Mouse (Mus musculus): Measurements from ENCODE around the gene P2rx4.

The P2rx4 gene

GRCm38 (mm10) chr5:122704571-122704970 lies 2.8 kb upstream of the P2rx4 start:
- DNase-seq, result no peak

GRCm38 (mm10) chr5:122705174-122705573 lies 2.2 kb upstream of the P2rx4 start:
- DNase-seq, result no peak

- no peak for DNase-seq
These were observed 448 bp upstream of the P2rx4 start for GRCm38 (mm10) chr5:122706917-122707275.

GRCm38 (mm10) chr5:122708819-122709218 lies 1.5 kb downstream of the P2rx4 start:
- DNase-seq, result no peak

GRCm38 (mm10) chr5:122715723-122716122 lies 8.4 kb downstream of the P2rx4 start:
- no peak for DNase-seq

GRCm38 (mm10) chr5:122716793-122717192 lies 9.4 kb downstream of the P2rx4 start:
- DNase-seq, result peak; percentile 30 to 37

GRCm38 (mm10) chr5:122718400-122718799 lies 11.1 kb downstream of the P2rx4 start:
- no peak for DNase-seq

- no peak for DNase-seq
These were observed 11.8 kb downstream of the P2rx4 start for GRCm38 (mm10) chr5:122719168-122719567.

GRCm38 (mm10) chr5:122725453-122725852 lies 18.1 kb downstream of the P2rx4 start:
- DNase-seq, result no peak

- peak; percentile 77 to 81 for DNase-seq
These were observed 18.7 kb downstream of the P2rx4 start for GRCm38 (mm10) chr5:122726068-122726467.

- DNase-seq, result no peak
These were observed 19.3 kb downstream of the P2rx4 start for GRCm38 (mm10) chr5:122726595-122726994.

GRCm38 (mm10) chr5:122727096-122727495 lies 19.8 kb downstream of the P2rx4 start:
- no peak for DNase-seq

GRCm38 (mm10) chr5:122730776-122731175 lies 23.4 kb downstream of the P2rx4 start:
- DNase-seq, result no peak

- DNase-seq, result peak; percentile 88 to 89
These were observed 24.0 kb downstream of the P2rx4 start for GRCm38 (mm10) chr5:122731321-122731720.

GRCm38 (mm10) chr5:122731991-122732673 lies 24.8 kb downstream of the P2rx4 start:
- DNase-seq, result peak; percentile 37 to 39

- DNase-seq, result peak in 1 of 2 experiments; percentile 20
These were observed 26.5 kb downstream of the P2rx4 start for GRCm38 (mm10) chr5:122733881-122734280.

GRCm38 (mm10) chr5:122735853-122736252 lies 28.5 kb downstream of the P2rx4 start:
- DNase-seq, result no peak

GRCm38 (mm10) chr5:122736761-122737160 lies 29.4 kb downstream of the P2rx4 start:
- no peak for DNase-seq

GRCm38 (mm10) chr5:122743880-122744422 lies 36.6 kb downstream of the P2rx4 start:
- DNase-seq, result no peak

GRCm38 (mm10) chr5:122747950-122748349 lies 40.6 kb downstream of the P2rx4 start:
- no peak for DNase-seq

GRCm38 (mm10) chr5:122754477-122754876 lies 47.1 kb downstream of the P2rx4 start:
- DNase-seq, result no peak

- no peak for DNase-seq
These were observed 48.3 kb downstream of the P2rx4 start for GRCm38 (mm10) chr5:122755620-122756019.

GRCm38 (mm10) chr5:122756144-122756543 lies 48.8 kb downstream of the P2rx4 start:
- no peak for DNase-seq

GRCm38 (mm10) chr5:122756680-122757079 lies 49.3 kb downstream of the P2rx4 start:
- no peak for DNase-seq
